Mouse (Mus musculus) embryonic facial prominence, embryonic 12.5 days (tissue): ENCODE measurements around the gene Ccdc50. TPM values are rescaled to one million over a fixed set of nuclear protein-coding genes. Genes with fewer than 3 reads are reported as not detected.

Experiments
- ATAC-seq: fragments of 200-750 bp; cut with Nextera tagmentation; 2 replicates; pipeline ENCODE4 v1.8.0; 2017; ENCODE audit not compliant: insufficient number of reproducible peaks, insufficient read depth, low FRiP score, low TSS enrichment
- H3K27ac ChIP-seq: fragments of 300-500 bp; sonication (generic); 2 replicates; pipeline ENCODE4 v1.5.1; 2016; ENCODE audit warnings: mild to moderate bottlenecking
- H3K27me3 ChIP-seq: fragments of 300-500 bp; sonication (generic); 2 replicates; pipeline ENCODE4 v1.6.1; 2016; ENCODE audit warnings: mild to moderate bottlenecking, moderate library complexity
- H3K36me3 ChIP-seq: fragments of 300-500 bp; sonication (generic); 2 replicates; pipeline ENCODE4 v1.6.1; 2016; ENCODE audit warnings: mild to moderate bottlenecking
- H3K4me1 ChIP-seq: fragments of 300-500 bp; sonication (generic); 2 replicates; pipeline ENCODE4 v1.6.1; 2016
- H3K4me2 ChIP-seq: fragments of 300-500 bp; sonication (generic); replicated peaks from 2 replicates; pipeline ENCODE4 v1.6.1; 2016; ENCODE audit warnings: mild to moderate bottlenecking, moderate library complexity
- H3K4me3 ChIP-seq: fragments of 300-500 bp; sonication (generic); 2 replicates; pipeline ENCODE4 v1.5.1; 2016; ENCODE audit warnings: mild to moderate bottlenecking
- H3K9ac ChIP-seq: fragments of 300-500 bp; sonication (generic); 2 replicates; pipeline ENCODE4 v1.6.1; 2016; ENCODE audit warnings: mild to moderate bottlenecking, moderate library complexity
- H3K9me3 ChIP-seq: fragments of 300-500 bp; sonication (generic); 2 replicates; pipeline ENCODE4 v1.6.1; 2016; ENCODE audit warnings: mild to moderate bottlenecking, moderate library complexity
- WGBS: fragments of 180-500 bp; shearing (Covaris S2); methylation state at CpG from one replicate; pipeline ENCODE4 v1.1.7; 2016; 5-methylcytosine and 5-hydroxymethylcytosine counted together
- polyA plus RNA-seq: library from polyadenylated mRNA; unstranded; fragments of >200 nt; fragmentation: Nextera tagmentation; extraction: Ambion mirVana; gene quantifications from 2 replicates; pipeline ENCODE4 v1.2.1, GENCODE M21; 2016

The Ccdc50 gene
- polyA plus RNA-seq, 1 experiment from 2014 or later = 49.7 TPM

GRCm38 (mm10) chr16:27382217-27382616 is 6.5 kb upstream of the Ccdc50 start:
- H3K27ac ChIP-seq = no peak overlapping the region
- H3K9me3 ChIP-seq = no peaks in the 10 kb centered on the region
- no peak overlapping the region for H3K4me3 ChIP-seq
- ATAC-seq = no peak
- no peaks in the 10 kb centered on the region for H3K27me3 ChIP-seq
- no peak overlapping the region for H3K4me2 ChIP-seq
- 76% methylated on average over 4 of the region's 4 CpGs for WGBS
- H3K4me1 ChIP-seq = no peaks in the 10 kb centered on the region
- no peak overlapping the region for H3K9ac ChIP-seq
- H3K36me3 ChIP-seq = no peaks in the 10 kb centered on the region

- Histone ChIP-seq H3K27me3 (no peaks in the 10 kb centered on the region), H3K9ac (no peak overlapping the region), H3K27ac (no peak overlapping the region), H3K36me3 (no peaks in the 10 kb centered on the region), H3K4me1 (peaks cover 6% of the 10 kb centered on the region; the same call in 1 of the 2 replicates), H3K9me3 (no peaks in the 10 kb centered on the region), H3K4me2 (no peak overlapping the region), H3K4me3 (no peak overlapping the region)
- WGBS = 68% methylated on average over 4 of the region's 4 CpGs
- no peak for ATAC-seq
Measured at GRCm38 (mm10) chr16:27384893-27385603, 3.6 kb upstream of the Ccdc50 start.

- H3K9me3 ChIP-seq = no peaks in the 10 kb centered on the region
- peaks cover 11% of the 10 kb centered on the region for H3K4me1 ChIP-seq
- no peak overlapping the region for H3K4me2 ChIP-seq
- no peak overlapping the region for H3K4me3 ChIP-seq
- 67% methylated on average over 1 of the region's 1 CpGs for WGBS
- H3K36me3 ChIP-seq = no peaks in the 10 kb centered on the region
- H3K27me3 ChIP-seq = no peaks in the 10 kb centered on the region
- ATAC-seq = no peak
- H3K27ac ChIP-seq = no peak overlapping the region
- H3K9ac ChIP-seq = no peak overlapping the region
Measured at GRCm38 (mm10) chr16:27385649-27386048, 3.0 kb upstream of the Ccdc50 start.

GRCm38 (mm10) chr16:27386850-27387407 is 1.7 kb upstream of the Ccdc50 start:
- Histone ChIP-seq H3K4me1 (peaks cover 18% of the 10 kb centered on the region), H3K27ac (no peak overlapping the region), H3K4me3 (no peak overlapping the region), H3K4me2 (no peak overlapping the region), H3K27me3 (no peaks in the 10 kb centered on the region), H3K36me3 (no peaks in the 10 kb centered on the region), H3K9ac (no peak overlapping the region), H3K9me3 (no peaks in the 10 kb centered on the region)
- no peak for ATAC-seq
- WGBS = 73% methylated on average over 4 of the region's 4 CpGs

- no peak for ATAC-seq
- Histone ChIP-seq H3K27ac (no peak overlapping the region; the same call in 1 of the 2 replicates), H3K9ac (peak overlapping the region; percentile 95; the same call in 1 of the 2 replicates), H3K4me3 (peak overlapping the region; percentile 87), H3K4me1 (peaks cover 18% of the 10 kb centered on the region), H3K27me3 (no peaks in the 10 kb centered on the region), H3K4me2 (peak overlapping the region; percentile 64), H3K36me3 (no peaks in the 10 kb centered on the region), H3K9me3 (no peaks in the 10 kb centered on the region)
- 60% methylated on average over 12 of the region's 12 CpGs for WGBS
Measured at GRCm38 (mm10) chr16:27387634-27388611, 746 bp upstream of the Ccdc50 start.

- WGBS = 24% methylated on average over 7 of the region's 7 CpGs
- Histone ChIP-seq H3K4me3 (peak overlapping the region; percentile 87), H3K36me3 (no peaks in the 10 kb centered on the region), H3K4me1 (peaks cover 18% of the 10 kb centered on the region), H3K27ac (peak overlapping the region; percentile 97), H3K4me2 (peak overlapping the region; percentile 64), H3K27me3 (no peaks in the 10 kb centered on the region), H3K9ac (peak overlapping the region; percentile 95), H3K9me3 (no peaks in the 10 kb centered on the region)
- ATAC-seq = no peak
Measured at GRCm38 (mm10) chr16:27389534-27390282, 1.0 kb downstream of the Ccdc50 start.

GRCm38 (mm10) chr16:27390306-27390705 is 1.6 kb downstream of the Ccdc50 start:
- no peak overlapping the region for H3K27ac ChIP-seq
- H3K4me3 ChIP-seq = peak overlapping the region; percentile 87
- WGBS = 84% methylated on average over 4 of the region's 4 CpGs
- H3K4me2 ChIP-seq = peak overlapping the region; percentile 64
- no peak for ATAC-seq
- H3K27me3 ChIP-seq = no peaks in the 10 kb centered on the region
- H3K9ac ChIP-seq = no peak overlapping the region
- peaks cover 18% of the 10 kb centered on the region for H3K4me1 ChIP-seq
- no peaks in the 10 kb centered on the region for H3K9me3 ChIP-seq
- no peaks in the 10 kb centered on the region for H3K36me3 ChIP-seq

- WGBS = 84% methylated on average over 2 of the region's 2 CpGs
- Histone ChIP-seq H3K4me2 (no peak overlapping the region), H3K4me1 (peaks cover 18% of the 10 kb centered on the region), H3K27me3 (no peaks in the 10 kb centered on the region), H3K4me3 (no peak overlapping the region), H3K9ac (no peak overlapping the region), H3K27ac (no peak overlapping the region), H3K36me3 (no peaks in the 10 kb centered on the region), H3K9me3 (no peaks in the 10 kb centered on the region)
- no peak for ATAC-seq
Measured at GRCm38 (mm10) chr16:27391845-27392244, 3.2 kb downstream of the Ccdc50 start.

GRCm38 (mm10) chr16:27395251-27396037 is 6.8 kb downstream of the Ccdc50 start:
- Histone ChIP-seq H3K4me1 (peaks cover 8% of the 10 kb centered on the region), H3K27ac (no peak overlapping the region), H3K36me3 (no peaks in the 10 kb centered on the region), H3K4me3 (no peak overlapping the region), H3K27me3 (no peaks in the 10 kb centered on the region), H3K4me2 (no peak overlapping the region), H3K9ac (no peak overlapping the region), H3K9me3 (no peaks in the 10 kb centered on the region)
- 89% methylated on average over 4 of the region's 4 CpGs for WGBS
- no peak for ATAC-seq

GRCm38 (mm10) chr16:27396951-27397350 is 8.3 kb downstream of the Ccdc50 start:
- Histone ChIP-seq H3K27me3 (no peaks in the 10 kb centered on the region), H3K4me2 (no peak overlapping the region)

More at GRCm38 (mm10) chr16:27396951-27397350, 8.3 kb downstream of the Ccdc50 start:
- no peak overlapping the region for H3K4me3 ChIP-seq
- no peak for ATAC-seq
- H3K9ac ChIP-seq = no peak overlapping the region
- H3K4me1 ChIP-seq = no peaks in the 10 kb centered on the region
- WGBS = 100% methylated on average over 1 of the region's 1 CpGs
- no peaks in the 10 kb centered on the region for H3K36me3 ChIP-seq
- H3K27ac ChIP-seq = no peak overlapping the region
- H3K9me3 ChIP-seq = no peaks in the 10 kb centered on the region
